Comparison of ENCODE assay signal across 8 mouse cellular contexts in the genomic region with DNA sequence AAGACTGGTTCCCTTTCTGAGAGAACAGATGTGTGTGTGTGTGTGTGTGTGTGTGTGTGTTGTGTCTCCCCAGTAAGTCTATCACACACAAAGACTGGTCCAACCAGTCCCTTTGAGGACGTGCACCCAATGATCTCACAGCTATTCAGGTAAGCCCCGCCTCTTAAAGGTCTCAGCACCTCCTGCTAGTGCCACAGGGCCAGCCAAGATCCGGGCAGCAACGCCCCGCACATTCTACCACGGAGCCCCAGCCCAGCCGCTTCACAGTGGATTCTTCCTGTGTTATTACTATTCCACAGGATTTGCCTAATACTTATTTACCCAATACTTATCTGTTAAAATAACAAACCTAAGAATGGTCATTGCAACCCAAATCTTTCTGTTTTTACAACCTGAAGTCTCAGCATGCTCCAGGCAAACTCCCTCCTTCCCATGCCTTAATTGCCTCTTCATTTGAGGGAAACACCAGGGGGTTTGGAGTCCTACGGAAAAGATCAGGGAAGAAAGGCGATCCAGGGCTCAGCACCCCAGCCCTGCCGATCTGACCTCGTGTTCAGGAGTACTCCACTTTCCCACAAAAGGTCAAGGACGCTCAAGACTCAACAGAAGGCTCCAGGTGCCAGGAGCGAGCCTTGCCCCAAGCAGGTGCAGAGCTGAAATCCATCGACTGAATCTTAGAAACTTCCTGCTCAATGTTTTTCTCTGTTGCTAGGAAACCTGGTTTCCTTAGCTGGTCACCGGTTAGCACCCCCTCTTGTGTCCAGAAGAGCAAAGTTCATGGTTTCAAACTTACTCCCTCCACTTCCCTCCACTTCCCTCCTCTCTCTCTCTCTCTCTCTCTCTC. TPM values are rescaled to one million over a fixed set of nuclear protein-coding genes. Genes with fewer than 3 reads are reported as not detected.
A peak's percentile ranks its signal among the peaks of the same experiment; 100 is the strongest.
DNase-seq lines count a peak whose midpoint lies in the region; ATAC-seq lines count a peak whose summit lies in the region.

No protein-coding gene starts in this region.

- no peaks in the 10 kb centered on the region for H3K27me3 ChIP-seq in forebrain, embryonic 11.5 days (ENCODE audit: control insufficient read depth, insufficient read depth, low read length)
- H3K27me3 ChIP-seq in stomach, embryonic 16.5 days (ENCODE audit: control insufficient read depth, insufficient read depth, low read length): no peaks in the 10 kb centered on the region

- peak overlapping the region; percentile 35 for H3K9ac ChIP-seq in forebrain, embryonic 11.5 days (ENCODE audit: low read length)
- peak overlapping the region; percentile 4 for H3K9ac ChIP-seq in stomach, embryonic 16.5 days (ENCODE audit: low read length)

- peak overlapping the region; percentile 15; the same call in 1 of the 2 replicates for H3K4me3 ChIP-seq in forebrain, embryonic 11.5 days (ENCODE audit: low read depth, low read length)
- peak overlapping the region; percentile 5 for H3K4me3 ChIP-seq in stomach, embryonic 16.5 days (replicated peaks; ENCODE audit: low read length)

- peak; percentile 92 for DNase-seq in A20 (ENCODE audit: low read depth, low spot score)
- DNase-seq in adrenal gland, adult 2 months: peak; percentile 67
- peak; percentile 76 for DNase-seq in forebrain, embryonic 11.5 days (ENCODE audit: low spot score)
- peak; percentile 36 for DNase-seq in heart, postnatal 25 days (ENCODE audit: low spot score)
- DNase-seq in kidney, postnatal 4 days: peak; percentile 53 to 74
- DNase-seq in left cerebral cortex, adult 8-10 months (ENCODE audit: low spot score in 2 of 2): no peak

- no peaks in the 10 kb centered on the region for H3K36me3 ChIP-seq in forebrain, embryonic 11.5 days (ENCODE audit: control insufficient read depth, insufficient read depth, low read length)
- no peaks in the 10 kb centered on the region for H3K36me3 ChIP-seq in stomach, embryonic 16.5 days (ENCODE audit: control insufficient read depth, insufficient read depth, low read length)

- ATAC-seq in forebrain, embryonic 11.5 days (replicated peaks; ENCODE audit: low FRiP score): peak; percentile 92
- ATAC-seq in megakaryocyte-erythroid progenitor cell, adult 5-6 weeks (replicated peaks; ENCODE audit: low FRiP score, low TSS enrichment, poor library complexity, severe bottlenecking): peak; percentile 94
- peak; percentile 94 for ATAC-seq in stomach, embryonic 16.5 days (ENCODE audit: insufficient read depth, low FRiP score)

- no peak overlapping the region for H3K27ac ChIP-seq in forebrain, embryonic 11.5 days (ENCODE audit: low read depth, low read length)
- H3K27ac ChIP-seq in stomach, embryonic 16.5 days (ENCODE audit: low read length): peak overlapping the region; percentile 78

- 1% methylated on average over 15 of the region's 15 CpGs for WGBS in forebrain, embryonic 11.5 days
- 5% methylated on average over 15 of the region's 15 CpGs for WGBS in stomach, embryonic 16.5 days

- no peaks in the 10 kb centered on the region for H3K9me3 ChIP-seq in forebrain, embryonic 11.5 days (ENCODE audit: control insufficient read depth, low read length)
- no peaks in the 10 kb centered on the region for H3K9me3 ChIP-seq in stomach, embryonic 16.5 days (replicated peaks; ENCODE audit: control insufficient read depth, low read length)

- intact Hi-C loops in heart, postnatal 25 days (cut with DNase I): loop anchor here (5.0 kb wide), 2 partner anchors 41 to 86 kb away; a partner anchor contains a TSS

- peak overlapping the region; percentile 45 for H3K4me2 ChIP-seq in forebrain, embryonic 11.5 days (ENCODE audit: low read depth, low read length, severe bottlenecking)
- H3K4me2 ChIP-seq in stomach, embryonic 16.5 days (ENCODE audit: low read depth, low read length): peak overlapping the region; percentile 44

- no peaks in the 10 kb centered on the region for H3K4me1 ChIP-seq in forebrain, embryonic 11.5 days (replicated peaks; ENCODE audit: control insufficient read depth, insufficient read depth, low read length)
- peaks cover 4% of the 10 kb centered on the region; the same call in 1 of the 2 replicates for H3K4me1 ChIP-seq in stomach, embryonic 16.5 days (ENCODE audit: control insufficient read depth, insufficient read depth, low read length)

RNA-seq across cellular contexts. Expression of a gene that starts 41.5 kb away (rescaled TPM):
- 100 to 1,000 TPM in 1 of 2 experiments, 10 to 100 TPM in 1; 91.7 to 101 TPM for total RNA-seq in adrenal gland, adult 2 months (2021)
- 87.5 and 133 TPM in 2 replicates for polyA plus RNA-seq in adrenal gland, adult 2 months (2012; rRNA removed)
- polyA plus RNA-seq in forebrain, embryonic 11.5 days (2014; fragmentation: Nextera tagmentation; extraction: Ambion mirVana): 153 and 175 TPM in 2 replicates
- 100 to 1,000 TPM in 1 of 2 experiments, 10 to 100 TPM in 1; 98.8 to 100 TPM for total RNA-seq in heart, postnatal 25 days (2021)
- total RNA-seq in megakaryocyte-erythroid progenitor cell, adult 5-6 weeks (2014; fragmentation: Nextera tagmentation): 112 and 136 TPM in 2 replicates
- total RNA-seq in megakaryocyte-erythroid progenitor cell, adult 5-6 weeks (2017): 68.6 and 77.5 TPM in 2 replicates
- polyA plus RNA-seq in stomach, embryonic 16.5 days (2015; fragmentation: Nextera tagmentation; extraction: Ambion mirVana): 76.9 and 79.1 TPM in 2 replicates
- 10 to 100 TPM; 73.9 to 78.0 (median 76.5) TPM for total RNA-seq in left cerebral cortex, adult 8-10 months (2022)

RNA-seq across cellular contexts. Expression of a gene that starts 44.3 kb away (rescaled TPM):
- total RNA-seq in adrenal gland, adult 2 months (2021): under 1 TPM in 1 of 2 experiments, not detected in 1; 0.35 TPM
- not detected in 2 replicates for polyA plus RNA-seq in adrenal gland, adult 2 months (2012; rRNA removed)
- polyA plus RNA-seq in forebrain, embryonic 11.5 days (2014; fragmentation: Nextera tagmentation; extraction: Ambion mirVana): 2.2 and 2.6 TPM in 2 replicates
- total RNA-seq in heart, postnatal 25 days (2021): 1 to 10 TPM in 1 of 2 experiments, not detected in 1; 1.0 TPM
- total RNA-seq in megakaryocyte-erythroid progenitor cell, adult 5-6 weeks (2014; fragmentation: Nextera tagmentation): 27.1 and 36.9 TPM in 2 replicates
- total RNA-seq in megakaryocyte-erythroid progenitor cell, adult 5-6 weeks (2017): 24.0 and 36.5 TPM in 2 replicates
- 34.2 and 42.3 TPM in 2 replicates for polyA plus RNA-seq in stomach, embryonic 16.5 days (2015; fragmentation: Nextera tagmentation; extraction: Ambion mirVana)
- 1 to 10 TPM in 3 of 4 experiments, under 1 TPM in 1; 0.57 to 1.8 (median 1.6) TPM for total RNA-seq in left cerebral cortex, adult 8-10 months (2022)

RNA-seq across cellular contexts. Expression of a gene that starts 56.4 kb away (rescaled TPM):
- total RNA-seq in adrenal gland, adult 2 months (2021): 10 to 100 TPM in 1 of 2 experiments, 1 to 10 TPM in 1; 8.9 to 16.1 TPM
- 16.6 and 18.3 TPM in 2 replicates for polyA plus RNA-seq in adrenal gland, adult 2 months (2012; rRNA removed)
- 46.4 and 49.8 TPM in 2 replicates for polyA plus RNA-seq in forebrain, embryonic 11.5 days (2014; fragmentation: Nextera tagmentation; extraction: Ambion mirVana)
- total RNA-seq in heart, postnatal 25 days (2021): 10 to 100 TPM; 72.5 to 74.4 TPM
- 0.54 and 2.1 TPM in 2 replicates for total RNA-seq in megakaryocyte-erythroid progenitor cell, adult 5-6 weeks (2014; fragmentation: Nextera tagmentation)
- 0.72 and 0.89 TPM in 2 replicates for total RNA-seq in megakaryocyte-erythroid progenitor cell, adult 5-6 weeks (2017)
- 19.6 and 22.6 TPM in 2 replicates for polyA plus RNA-seq in stomach, embryonic 16.5 days (2015; fragmentation: Nextera tagmentation; extraction: Ambion mirVana)
- total RNA-seq in left cerebral cortex, adult 8-10 months (2022): 1 to 10 TPM; 3.2 to 3.4 (median 3.2) TPM

Comparison
In these comparisons a context has a peak if more than half of its experiments do, and no peak if none do; other contexts are left out.
1. DNase-seq: peak in A20 (single experiment), adrenal gland, adult 2 months (single experiment), forebrain, embryonic 11.5 days (single experiment), heart, postnatal 25 days (single experiment) and kidney, postnatal 4 days (2 of 2); none in left cerebral cortex, adult 8-10 months (0 of 2).
2. RNA of a gene that starts 44.3 kb away (total RNA-seq): 24.0 to 36.9 TPM in megakaryocyte-erythroid progenitor cell, adult 5-6 weeks; 0.57 to 1.8 TPM in left cerebral cortex, adult 8-10 months, 1.0 TPM in heart, postnatal 25 days and 0.35 TPM in adrenal gland, adult 2 months; every median in the first group is over 4 times any median in the second.
3. RNA of a gene that starts 56.4 kb away (total RNA-seq): 72.5 to 74.4 TPM in heart, postnatal 25 days; 8.9 to 16.1 TPM in adrenal gland, adult 2 months, 3.2 to 3.4 TPM in left cerebral cortex, adult 8-10 months and 0.54 to 2.1 TPM in megakaryocyte-erythroid progenitor cell, adult 5-6 weeks; every median in the first group is over 4 times any median in the second.
4. Peak in every context shown above with its lines, with median percentiles within 50 percentile points of each other: ATAC-seq.